Mouse (Mus musculus) WW6 (cell line): ENCODE results near the gene Wdr43.
"Not testable (repeated sequence)": the region's sequence is repeated elsewhere in the genome, so short reads cannot be mapped to it uniquely, and the experiment has no call there.

Source experiments
- DNase-seq: peaks from one replicate; pipeline ENCODE4 v3.0.0-alpha.2; 2013; ENCODE audit warnings: low read depth, low spot score

Gene Wdr43

DNA sequence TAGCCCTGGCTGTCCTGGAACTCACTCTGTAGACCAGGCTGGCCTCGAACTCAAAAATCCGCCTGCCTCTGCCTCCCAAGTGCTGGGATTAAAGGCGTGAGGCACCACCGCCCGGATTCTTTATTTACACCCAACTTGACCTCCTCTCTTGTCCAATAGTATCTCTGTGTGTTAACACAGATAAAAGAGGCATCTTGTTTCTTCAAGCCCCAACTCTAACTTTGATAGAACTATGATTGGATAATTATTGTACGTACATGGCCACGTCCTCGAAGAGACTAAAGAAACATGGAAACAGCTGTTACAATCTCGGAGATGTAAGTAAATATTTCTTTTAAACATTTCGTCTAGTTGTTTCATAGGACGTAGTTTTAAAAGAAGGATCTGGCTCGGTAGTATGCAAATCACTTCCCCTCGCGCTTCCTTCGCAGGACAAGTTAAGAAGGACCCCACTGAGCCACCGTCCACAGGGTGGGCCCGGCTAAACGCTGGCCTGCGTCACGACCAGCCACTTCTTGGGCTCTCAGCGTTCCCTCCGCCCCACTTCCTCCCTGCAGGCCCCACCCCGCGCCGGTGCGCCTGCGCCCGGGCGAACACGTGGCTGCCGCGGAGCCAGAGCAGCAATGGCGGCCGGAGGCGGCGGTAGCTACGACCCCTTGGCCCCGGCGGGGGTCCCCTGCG lies at the start of gene Wdr43:
Wdr43 (plus strand) TSS at position 258 of the 681 bp plus-strand sequence.
- peak; percentile 93 for DNase-seq

DNA sequence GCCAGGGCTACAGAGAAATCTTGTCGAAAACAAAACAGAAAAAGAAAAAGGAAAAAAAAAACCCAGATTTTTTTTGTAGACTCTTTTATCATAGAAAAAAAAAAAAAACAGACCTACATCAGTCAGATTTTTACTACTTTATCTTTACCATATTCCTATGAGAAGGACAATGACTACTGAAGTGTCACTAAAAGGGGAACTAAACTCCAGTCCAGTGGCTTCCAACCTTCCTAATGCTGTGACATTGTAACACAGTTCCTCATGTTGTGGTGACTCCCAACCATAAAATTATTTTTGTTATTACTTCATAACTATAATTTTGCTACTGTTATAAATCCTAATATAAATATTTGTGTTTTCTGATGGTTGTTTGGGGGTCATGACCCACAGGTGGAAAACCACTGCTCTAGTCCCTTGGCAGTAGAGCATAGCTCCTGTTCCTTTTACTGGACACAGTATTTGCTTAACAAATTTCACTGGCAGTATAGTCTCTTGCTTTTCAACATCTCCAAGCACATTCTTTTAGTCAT lies 36.5 kb upstream of the Wdr43 start:
- DNase-seq: no peak

DNA sequence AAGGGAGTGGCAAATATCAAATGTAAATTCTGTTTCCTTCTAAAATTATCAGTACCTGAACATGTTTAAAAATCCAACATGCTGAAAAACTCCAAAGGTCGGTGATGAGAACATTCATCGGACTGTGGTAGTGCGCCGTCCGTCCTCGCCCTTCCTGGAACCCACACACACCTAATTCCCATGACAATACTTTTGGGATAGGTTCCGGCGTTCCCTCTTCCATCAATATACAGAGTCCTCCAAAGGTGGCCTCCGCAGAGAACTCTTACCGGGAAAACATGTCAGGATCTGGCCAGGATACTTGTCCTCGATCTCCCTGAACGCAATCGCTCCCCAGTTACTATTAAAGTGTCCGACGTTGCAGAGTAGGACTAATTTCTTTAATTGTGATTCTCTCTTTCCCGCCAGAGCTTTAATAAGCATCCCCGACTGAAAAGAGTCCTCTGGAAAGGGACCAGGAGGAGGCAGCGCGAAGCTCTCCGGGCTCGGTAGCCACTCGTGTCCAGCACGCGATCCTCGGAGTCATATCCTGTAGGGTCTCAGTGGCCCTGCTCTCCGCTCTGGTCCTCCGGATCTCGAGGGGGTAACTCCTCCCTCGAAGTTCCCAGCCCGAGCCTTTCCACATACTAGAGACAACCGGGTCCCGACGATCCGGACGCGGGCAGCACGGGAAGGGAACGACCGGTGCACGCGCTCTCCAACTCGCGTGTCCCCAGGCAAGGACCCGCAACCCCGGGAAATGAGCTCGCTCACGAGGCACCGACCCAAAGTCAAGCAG lies 17.6 kb upstream of the Wdr43 start:
- no peak for DNase-seq

DNA sequence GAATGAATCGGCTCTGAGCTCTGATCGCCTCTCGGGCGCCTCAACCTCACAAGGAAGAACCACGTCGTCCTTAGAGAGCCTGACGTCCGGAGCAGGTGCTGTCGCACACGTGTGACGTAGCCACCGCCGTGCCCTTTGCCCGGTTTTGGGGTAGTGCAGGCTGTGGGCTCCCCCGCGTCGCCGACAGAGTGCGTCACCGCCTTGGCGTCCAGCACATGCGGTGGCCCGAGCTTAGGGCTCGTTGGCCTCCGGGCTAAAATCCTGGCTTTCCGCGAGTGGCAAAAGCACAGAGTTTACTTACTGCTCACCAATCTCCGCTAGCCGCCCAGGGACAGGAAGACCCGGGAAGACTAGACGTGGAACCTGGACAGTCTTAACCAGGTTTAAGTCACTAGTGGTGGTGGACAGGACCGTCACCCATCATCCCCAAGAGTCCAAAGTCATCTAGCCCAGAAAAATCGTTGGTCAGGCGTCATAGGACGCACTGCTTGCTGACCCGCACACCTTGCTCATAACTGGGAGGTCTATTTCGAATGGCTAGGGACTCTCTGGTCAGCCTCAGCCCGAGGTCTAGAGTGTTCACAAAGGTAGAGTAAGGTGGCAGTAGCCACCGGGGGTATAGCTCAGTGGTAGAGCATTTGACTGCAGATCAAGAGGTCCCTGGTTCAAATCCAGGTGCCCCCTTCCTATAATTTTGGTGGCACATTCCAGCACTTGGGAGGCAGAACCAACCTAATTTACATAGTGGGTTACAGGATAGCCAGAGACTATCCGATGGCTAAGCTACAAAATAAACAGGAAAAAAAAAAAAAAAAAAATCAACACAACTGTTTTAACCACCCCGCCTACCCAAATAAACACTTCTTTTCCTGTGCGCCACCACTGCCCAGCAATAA lies 16.8 kb upstream of the Wdr43 start:
- peak; percentile 83 for DNase-seq

DNA sequence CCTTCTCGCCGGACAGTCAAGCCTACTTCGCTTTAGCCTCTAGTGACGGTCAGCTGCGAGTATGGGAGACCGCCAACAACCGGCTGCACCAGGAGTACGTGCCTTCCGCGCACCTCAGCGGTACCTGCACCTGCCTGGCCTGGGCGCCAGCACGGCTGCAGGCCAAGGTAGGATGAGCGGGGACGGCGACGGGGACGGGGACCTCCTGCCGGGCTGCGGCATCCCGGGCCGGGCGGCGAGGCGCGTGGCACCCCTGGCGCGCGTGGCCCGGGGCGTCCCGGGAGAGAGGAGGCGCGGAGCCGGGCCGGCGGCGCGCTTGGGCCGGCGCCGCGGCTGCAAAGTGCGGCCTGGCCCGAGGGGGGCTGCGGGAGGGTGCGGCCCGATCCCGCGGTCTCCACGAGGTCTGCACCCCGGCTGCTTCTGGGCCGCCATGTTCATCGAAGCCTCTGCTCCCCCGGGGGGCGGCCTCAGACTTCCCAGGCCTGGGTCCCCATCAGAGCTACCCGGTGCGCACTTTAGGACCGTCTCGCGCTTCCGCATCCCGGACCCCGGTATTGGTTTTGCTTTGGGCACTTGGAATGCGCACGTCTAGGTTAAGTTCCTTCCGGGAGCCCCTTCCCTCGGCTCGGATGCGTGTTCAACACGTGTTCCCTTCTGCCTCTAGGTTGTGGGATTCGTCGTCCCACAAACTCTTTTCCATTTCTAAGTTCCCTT lies 781 bp downstream of the Wdr43 start:
- no peak for DNase-seq

DNA sequence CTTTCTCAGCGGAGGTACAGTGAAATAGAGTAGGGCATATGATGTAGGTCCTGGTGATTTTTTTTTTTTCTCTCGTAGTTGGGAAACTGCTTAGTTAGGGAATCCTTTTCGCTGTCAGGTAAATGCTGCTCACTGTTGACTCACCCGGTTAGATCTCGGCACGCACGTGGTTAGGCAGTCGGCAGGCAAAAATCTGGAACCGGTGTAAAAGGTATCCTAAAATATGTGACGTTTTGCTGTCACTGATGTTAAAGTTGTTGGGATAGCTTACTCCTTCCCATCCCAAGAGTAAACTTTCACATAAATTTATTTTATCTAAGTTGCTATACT lies 1.3 kb downstream of the Wdr43 start:
- no peak for DNase-seq

DNA sequence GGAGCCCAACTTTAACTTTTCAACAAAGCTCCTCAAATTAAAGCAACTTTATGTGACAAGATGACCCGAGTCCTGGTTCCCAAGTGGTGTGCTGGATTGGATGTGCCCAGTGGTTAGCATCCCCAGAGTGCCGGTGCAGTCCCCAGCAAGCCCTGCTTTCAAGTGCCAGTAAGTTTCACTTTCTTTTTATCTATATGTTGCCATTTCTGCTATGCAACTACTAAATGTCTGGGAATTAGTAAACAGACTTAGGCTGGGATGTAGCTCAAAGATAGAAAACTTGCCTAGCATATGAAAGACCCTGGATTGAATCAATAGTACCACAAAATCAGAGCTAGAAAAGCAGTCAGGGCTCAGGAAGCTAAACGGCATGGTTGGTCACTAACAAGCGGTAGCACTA lies 2.3 kb downstream of the Wdr43 start:
- no peak for DNase-seq

DNA sequence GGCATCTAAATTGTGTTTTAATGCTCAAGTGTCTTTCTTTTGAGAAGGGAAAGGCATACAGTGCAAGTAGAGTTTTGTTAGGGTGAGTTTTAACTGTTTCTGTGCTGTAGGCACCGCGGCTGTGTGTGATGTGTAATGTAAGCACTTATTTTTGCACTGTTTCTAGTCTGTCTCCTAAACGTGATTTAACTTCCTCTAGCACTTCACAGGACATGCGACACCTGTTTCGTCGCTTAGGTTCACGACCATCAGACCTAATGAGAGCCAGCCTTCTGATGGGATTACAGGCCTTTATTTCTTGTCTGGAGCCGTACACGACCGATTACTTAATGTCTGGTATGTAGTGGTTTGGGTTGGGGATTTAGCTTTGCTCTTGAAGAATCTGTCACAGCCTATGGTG lies 16.1 kb downstream of the Wdr43 start:
- DNase-seq: no peak

DNA sequence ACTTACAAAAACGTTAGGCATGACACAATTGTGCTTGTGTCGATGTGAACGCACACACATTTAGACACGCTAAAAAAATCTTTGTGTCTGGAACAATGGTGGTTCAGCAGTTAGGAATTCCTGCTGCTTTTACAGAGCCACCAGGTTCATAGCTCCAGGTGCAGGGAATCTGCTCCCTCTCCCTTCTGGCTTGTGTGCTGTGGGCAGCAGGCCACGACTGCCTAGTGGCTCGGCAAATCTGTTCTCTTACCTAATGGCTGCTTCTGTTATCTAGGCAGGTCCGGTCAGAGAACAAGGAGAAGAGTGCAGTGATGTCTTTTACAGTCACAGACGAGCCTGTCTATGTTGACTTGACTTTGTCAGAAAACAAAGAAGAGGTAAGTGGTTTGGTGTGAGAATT lies 17.7 kb downstream of the Wdr43 start:
- no peak for DNase-seq

DNA sequence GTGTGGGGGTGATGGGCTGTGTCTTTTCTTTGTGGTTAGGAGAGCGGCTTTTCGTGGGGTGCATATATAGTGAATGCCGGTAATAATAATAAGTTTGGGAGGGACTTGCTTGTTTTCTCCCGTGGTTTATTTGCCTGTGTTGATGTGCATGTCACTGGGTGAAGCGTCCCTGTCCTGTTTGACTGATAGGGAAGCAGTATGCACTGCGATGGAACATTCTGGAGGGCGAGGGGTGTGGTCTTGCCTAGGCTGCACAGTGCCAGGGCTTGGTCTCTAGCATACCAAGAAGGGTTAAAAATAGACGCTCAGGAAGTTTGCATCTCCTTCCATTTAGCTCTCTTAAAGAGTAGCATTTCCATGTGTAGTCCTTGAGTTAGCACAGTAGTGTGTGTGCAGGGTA lies 21.1 kb downstream of the Wdr43 start:
- DNase-seq: no peak

DNA sequence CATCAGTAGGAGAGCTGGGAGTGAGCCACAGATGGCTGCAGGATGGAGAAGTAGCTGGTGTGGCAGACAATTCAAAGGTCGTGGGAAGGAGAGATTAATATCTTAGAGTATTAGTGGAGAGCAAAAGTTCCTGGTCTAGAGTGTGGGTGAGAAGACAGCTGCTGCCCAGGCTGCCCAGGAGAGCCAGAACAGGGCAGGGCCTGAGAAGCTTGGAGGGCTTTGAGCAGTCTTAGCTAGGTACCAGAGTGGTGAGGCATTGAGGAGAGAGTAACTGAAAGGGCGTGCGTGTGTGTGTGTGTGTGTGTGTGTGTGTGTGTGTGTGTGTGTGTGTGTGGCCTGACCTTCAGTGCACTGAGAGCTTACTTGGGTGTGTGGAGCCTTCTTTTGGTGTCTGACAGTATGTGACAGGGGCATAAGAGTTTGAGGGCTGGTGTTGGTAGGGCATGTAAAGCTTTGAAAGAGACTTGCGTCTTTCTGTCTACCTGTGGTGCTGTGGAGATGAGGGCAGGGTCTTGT lies 22.1 kb downstream of the Wdr43 start:
- no peak for DNase-seq

DNA sequence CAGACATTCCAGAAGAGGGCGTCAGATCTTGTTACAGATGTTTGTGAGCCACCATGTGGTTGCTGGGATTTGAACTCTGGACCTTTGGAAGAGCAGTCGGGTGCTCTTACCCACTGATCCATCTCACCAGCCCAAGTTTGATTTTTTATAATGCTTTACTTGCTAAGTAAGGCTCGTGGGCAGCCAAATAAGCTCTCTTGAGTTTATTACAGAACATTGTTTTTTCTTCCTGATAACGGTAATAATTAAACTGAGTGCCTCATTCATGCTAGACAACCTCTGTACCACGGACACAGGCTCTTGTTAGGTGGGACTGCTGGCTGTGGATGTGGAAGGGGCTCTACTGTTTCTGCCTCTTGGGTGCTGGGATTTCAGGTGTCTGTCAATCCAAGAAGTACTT lies 23.4 kb downstream of the Wdr43 start:
- not testable (repeated sequence) for DNase-seq

DNA sequence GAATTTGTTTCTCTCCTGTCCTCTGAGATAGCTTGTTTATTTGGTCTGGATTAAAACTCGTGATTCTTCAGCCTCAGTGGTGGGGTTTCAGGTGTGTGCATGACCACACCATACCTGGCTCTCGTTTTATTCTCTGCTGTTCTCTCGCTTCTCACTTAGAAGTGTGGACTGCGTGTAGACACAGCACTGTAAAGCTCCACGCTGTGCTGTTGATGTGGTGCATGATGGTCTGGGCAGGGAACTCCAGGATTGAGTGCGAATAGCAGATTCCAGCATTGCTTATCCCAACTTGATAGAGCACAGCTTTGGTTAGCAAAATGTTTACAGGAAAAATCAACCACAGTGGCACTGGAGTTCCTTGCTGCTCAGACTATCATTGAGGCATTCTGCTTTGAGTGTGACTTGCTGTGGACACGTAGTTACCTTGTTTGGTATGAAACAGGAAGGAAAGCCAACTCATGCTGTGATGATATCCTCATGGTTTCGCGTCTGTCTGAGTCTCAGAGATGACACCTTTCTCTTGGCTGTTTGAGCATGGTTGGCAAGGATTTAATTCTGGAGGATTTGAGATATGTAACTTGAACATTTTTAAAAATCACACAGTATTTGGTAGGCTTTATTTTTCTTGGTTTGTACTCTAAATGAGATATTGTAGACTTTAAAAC lies 24.9 kb downstream of the Wdr43 start:
- no peak for DNase-seq

DNA sequence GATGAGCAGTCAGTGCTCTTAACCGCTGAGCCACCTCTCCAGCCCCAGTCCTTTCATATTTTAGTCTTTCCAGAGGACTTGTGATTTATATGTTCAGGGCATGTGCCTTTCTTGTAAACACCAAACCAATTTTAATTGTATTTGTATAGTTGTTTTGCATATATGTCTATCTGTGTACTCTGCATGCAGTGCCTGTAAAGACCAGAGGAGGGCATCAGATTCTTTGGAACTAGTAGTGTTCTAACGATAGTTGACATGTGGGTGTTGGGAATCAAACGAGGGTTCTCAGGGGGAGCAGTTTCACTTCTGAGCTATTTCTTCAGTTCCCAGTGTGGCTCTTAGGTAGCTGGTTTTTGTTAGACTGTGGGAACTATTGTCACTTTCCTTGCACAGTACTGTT lies 26.5 kb downstream of the Wdr43 start:
- no peak for DNase-seq

DNA sequence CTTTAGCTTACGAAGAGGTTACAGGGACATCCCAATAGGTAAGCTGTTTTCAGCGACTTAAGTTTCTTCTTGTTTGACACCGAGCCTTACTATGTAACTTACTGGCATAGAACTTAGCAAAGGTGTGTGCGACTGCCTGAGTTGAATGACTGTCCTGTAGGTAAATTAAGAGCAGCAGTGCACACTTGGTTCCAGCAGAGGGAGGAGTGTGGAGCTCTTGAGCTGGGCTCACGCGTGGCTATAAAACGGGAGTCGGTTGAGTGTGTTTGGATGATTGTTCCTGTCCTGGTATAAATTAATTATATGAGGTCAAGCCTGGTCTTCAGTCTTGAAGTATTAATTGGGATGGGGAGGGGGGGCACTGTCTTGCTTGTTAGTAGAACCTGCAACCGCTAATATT lies 34.3 kb downstream of the Wdr43 start:
- DNase-seq: no peak

DNA sequence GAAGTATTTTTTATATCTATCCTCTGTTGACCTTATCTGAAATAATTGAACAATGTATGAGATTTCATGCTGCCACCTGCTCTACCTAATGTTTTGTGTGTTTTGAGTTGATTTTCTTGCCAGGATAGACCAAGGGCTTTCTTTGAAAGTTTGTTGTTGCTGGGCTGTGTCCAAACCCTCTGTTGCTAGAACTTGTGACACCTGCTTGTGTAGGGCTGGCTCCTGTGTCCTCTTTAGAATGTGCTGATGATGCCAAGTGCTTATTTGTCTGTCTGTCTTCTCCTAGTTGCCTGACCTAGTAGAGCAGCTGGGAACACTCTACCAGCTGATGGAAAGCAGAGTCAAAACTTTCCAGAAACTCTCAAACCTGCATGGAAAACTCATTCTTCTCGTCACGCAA lies 36.8 kb downstream of the Wdr43 start:
- DNase-seq: no peak

DNA sequence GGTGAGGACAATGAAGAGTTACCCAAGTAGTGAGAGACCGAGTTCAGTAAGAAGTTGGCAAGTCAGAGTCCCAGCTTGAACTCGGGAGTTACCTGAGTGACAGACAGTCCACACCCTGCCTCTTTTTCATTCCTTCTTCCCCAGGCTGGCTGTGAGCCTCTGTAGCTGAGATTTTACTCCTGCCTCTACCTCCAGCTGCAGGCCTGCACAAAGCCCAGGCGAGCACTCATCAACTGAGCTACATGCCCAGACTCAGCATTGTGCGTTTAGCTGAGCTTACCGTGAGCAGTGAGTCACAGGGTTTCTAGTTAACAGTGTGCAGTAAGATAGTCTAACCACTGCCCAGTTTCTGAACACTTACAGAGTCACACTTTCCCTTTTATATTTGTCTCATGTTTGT lies 37.2 kb downstream of the Wdr43 start:
- no peak for DNase-seq

DNA sequence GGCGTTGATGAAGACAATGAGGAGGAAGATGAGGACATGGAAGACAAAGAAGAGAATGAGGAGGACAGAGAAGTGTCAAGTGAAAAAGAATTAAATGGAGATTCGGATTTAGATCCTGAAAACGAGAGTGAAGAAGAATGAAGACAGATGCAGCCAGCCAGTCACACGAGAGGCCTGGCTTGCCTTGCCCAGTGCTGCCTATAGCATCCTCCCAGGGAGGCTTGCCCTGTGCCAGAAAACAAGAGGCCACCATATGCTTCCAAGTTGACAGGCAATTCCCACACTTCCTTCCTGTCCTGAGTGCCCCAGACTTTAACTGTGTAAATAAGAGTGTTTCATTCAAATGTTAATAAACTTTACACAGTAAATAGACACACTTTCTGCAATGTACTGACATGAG lies 41.8 kb downstream of the Wdr43 start:
- DNase-seq: no peak

DNA sequence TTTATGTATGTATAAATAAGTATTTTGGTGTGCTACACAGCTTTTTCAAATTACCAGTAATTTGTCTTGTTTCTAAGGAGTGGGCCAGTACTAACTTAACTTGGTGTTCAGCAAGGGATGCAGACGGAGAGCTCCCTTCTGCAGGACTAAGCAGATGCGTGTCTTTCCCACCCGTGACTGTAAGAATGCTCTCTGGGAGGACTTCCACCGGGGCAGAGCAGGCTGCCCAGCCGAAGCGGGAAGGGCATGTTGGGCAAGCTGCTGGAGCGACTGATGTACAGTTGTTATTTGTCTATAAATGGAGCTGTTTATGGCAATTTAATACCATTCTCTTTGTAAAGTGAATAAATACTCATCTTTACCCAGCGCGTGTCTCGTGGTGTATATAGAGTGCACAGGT lies 43.0 kb downstream of the Wdr43 start:
- no peak for DNase-seq

DNA sequence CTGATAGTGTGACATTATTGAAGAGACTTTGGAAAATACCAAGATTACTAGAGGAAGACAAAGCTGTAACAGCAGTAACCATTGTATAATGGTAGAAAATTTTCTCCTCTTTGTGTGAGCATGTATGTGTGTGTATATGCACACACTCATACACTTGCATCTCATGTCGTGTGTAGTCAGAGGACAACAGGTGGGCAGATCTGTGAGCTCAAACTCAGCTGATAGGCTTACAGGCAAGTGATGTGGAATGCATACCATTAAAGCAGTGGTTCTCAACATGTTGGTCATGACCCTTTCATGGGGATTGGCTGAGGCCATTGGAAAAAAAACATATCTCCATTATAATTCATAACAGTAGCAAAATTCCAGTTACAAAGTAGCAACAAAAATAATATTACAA lies 44.7 kb downstream of the Wdr43 start:
- no peak for DNase-seq

DNA sequence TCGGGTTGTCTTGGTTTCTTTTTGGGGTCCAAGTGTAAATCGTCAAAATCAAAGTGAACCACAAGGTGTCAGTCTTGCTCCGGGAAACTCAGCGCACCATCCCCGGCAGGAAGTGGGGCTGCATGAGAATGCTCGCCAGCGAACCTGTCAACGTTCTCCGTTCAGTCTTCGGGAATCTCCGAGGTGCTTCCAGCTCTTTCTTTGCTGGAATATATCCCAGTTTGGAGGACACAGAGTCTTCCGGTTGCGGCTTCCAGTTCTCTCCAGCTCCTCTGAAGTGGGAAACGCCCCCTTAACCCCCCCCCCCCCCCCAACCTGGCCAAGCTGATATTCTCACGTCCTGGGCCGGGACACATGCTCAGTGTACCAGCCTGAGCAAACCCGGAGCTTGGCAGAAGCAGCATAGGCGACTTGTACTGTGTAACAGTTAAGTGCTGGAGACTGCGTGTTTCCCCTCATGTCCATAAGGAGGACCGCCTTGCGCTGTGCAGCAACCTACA lies 47.1 kb downstream of the Wdr43 start:
- DNase-seq: no peak
